Comparison of ENCODE assay signal across 35 mouse cellular contexts in genomic region chr5:148849516-148849915, GRCm38 (mm10).
DNase-seq lines count a peak whose midpoint lies in the region; ATAC-seq and TF ChIP-seq lines count a peak whose summit lies in the region.
"Had no signal": no experiment of that assay in that cellular context is flagged by ENCODE, and none has a peak within 500 bp of the region (broad histone marks: within the 10 kb centered on the region; RNA-seq: fewer than 3 reads in every experiment).

No protein-coding gene starts in this region.

- TF ChIP-seq CTCF in kidney, adult 2 months (conservative IDR thresholded peaks at IDR 0.05; ENCODE audit: insufficient read depth, insufficient read length, low read depth, low read length) = no peak

- no peak for ATAC-seq in hindbrain, embryonic 13.5 days (ENCODE audit: low FRiP score)
- ATAC-seq: activated CD4-positive, CD25-positive, alpha-beta regulatory T cell, adult 4 months; CD4-positive, CD25-positive, alpha-beta regulatory T cell, adult 4 months; forebrain, embryonic 13.5 days; intestine, postnatal 0 days; midbrain, embryonic 15.5 days had no signal

- no peak overlapping the region for H3K4me3 ChIP-seq in kidney, adult 2 months (ENCODE audit: insufficient read depth, low read depth, low read length)
- H3K4me3 ChIP-seq in hindbrain, embryonic 13.5 days = no peak overlapping the region
- H3K4me3 ChIP-seq: embryonic facial prominence, embryonic 10.5 days; embryonic facial prominence, embryonic 15.5 days; forebrain, embryonic 13.5 days; gastrocnemius, adult 2 months; limb, embryonic 10.5 days; limb, embryonic 15.5 days; midbrain, embryonic 10.5 days; midbrain, embryonic 15.5 days; neural tube, embryonic 12.5 days had no signal

- no peak for TF ChIP-seq POLR2A in kidney, adult 2 months (IDR thresholded peaks at IDR 0.05; ENCODE audit: low read depth, low read length)

- no peaks in the 10 kb centered on the region for H3K9me3 ChIP-seq in hindbrain, embryonic 13.5 days
- H3K9me3 ChIP-seq: embryonic facial prominence, embryonic 10.5 days; embryonic facial prominence, embryonic 15.5 days; forebrain, embryonic 13.5 days; limb, embryonic 10.5 days; midbrain, embryonic 10.5 days; midbrain, embryonic 15.5 days; neural tube, embryonic 12.5 days had no signal

- WGBS in kidney, adult 2 months = 77% methylated on average over 6 of the region's 6 CpGs
- 96% methylated on average over 6 of the region's 6 CpGs for WGBS in hindbrain, embryonic 13.5 days

- no peak overlapping the region for H3K27ac ChIP-seq in kidney, adult 2 months (ENCODE audit: insufficient read depth, low read depth, low read length)
- H3K27ac ChIP-seq in hindbrain, embryonic 13.5 days = no peak overlapping the region
- H3K27ac ChIP-seq: embryonic facial prominence, embryonic 10.5 days; embryonic facial prominence, embryonic 15.5 days; forebrain, embryonic 13.5 days; gastrocnemius, adult 2 months; hindbrain, embryonic 14.5 days; kidney, postnatal 0 days; limb, embryonic 10.5 days; limb, embryonic 15.5 days; liver, embryonic 14.5 days; midbrain, embryonic 10.5 days; midbrain, embryonic 15.5 days; neural tube, embryonic 12.5 days; stomach, postnatal 0 days had no signal

- H3K36me3 ChIP-seq in kidney, adult 2 months (ENCODE audit: control insufficient read depth, insufficient read depth, low read length) = no peaks in the 10 kb centered on the region
- no peaks in the 10 kb centered on the region for H3K36me3 ChIP-seq in hindbrain, embryonic 13.5 days
- H3K36me3 ChIP-seq: embryonic facial prominence, embryonic 10.5 days; embryonic facial prominence, embryonic 15.5 days; limb, embryonic 10.5 days; limb, embryonic 15.5 days; midbrain, embryonic 10.5 days; midbrain, embryonic 15.5 days; neural tube, embryonic 12.5 days had no signal

- peak; percentile 24 for DNase-seq in adrenal gland, postnatal 14 days
- no peak for DNase-seq in adrenal gland, adult 2 months
- DNase-seq in kidney, adult 2 months = peak; percentile 52
- no peak for DNase-seq in kidney, adult 18-20 months
- DNase-seq in 3T3-L1 (ENCODE audit: low read depth, low spot score) = peak; percentile 68
- peak; percentile 3 for DNase-seq in fibroblast of lung, adult 2 months (ENCODE audit: low read depth)
- DNase-seq: cerebellum, adult 11-12 months; cerebellum, adult 9-11 months; gastrocnemius, adult 2 months; gastrocnemius, postnatal 36 days; heart, adult 18-20 months; heart, postnatal 36 days; kidney, postnatal 4 days; lung, embryonic 14.5 days; lung, postnatal 14 days; right cerebral cortex, adult 18-20 months; thymus, adult 18-20 months; thymus, postnatal 25 days had no signal

- no peaks in the 10 kb centered on the region for H3K4me1 ChIP-seq in kidney, adult 2 months (ENCODE audit: control insufficient read depth, insufficient read depth, low read length)
- no peaks in the 10 kb centered on the region for H3K4me1 ChIP-seq in hindbrain, embryonic 13.5 days (replicated peaks)
- H3K4me1 ChIP-seq: limb, embryonic 15.5 days; neural tube, embryonic 12.5 days had no signal

- H3K4me2 ChIP-seq in hindbrain, embryonic 13.5 days = no peak overlapping the region
- H3K4me2 ChIP-seq: embryonic facial prominence, embryonic 15.5 days; forebrain, embryonic 13.5 days; heart, embryonic 11.5 days; hindbrain, embryonic 14.5 days; limb, embryonic 15.5 days; lung, embryonic 14.5 days; midbrain, embryonic 15.5 days; neural tube, embryonic 12.5 days had no signal

- H3K9ac ChIP-seq in hindbrain, embryonic 13.5 days = no peak overlapping the region
- H3K9ac ChIP-seq: embryonic facial prominence, embryonic 15.5 days; forebrain, embryonic 13.5 days; hindbrain, embryonic 14.5 days; limb, embryonic 15.5 days; liver, embryonic 14.5 days; lung, embryonic 14.5 days; midbrain, embryonic 15.5 days; neural tube, embryonic 12.5 days had no signal

- no peaks in the 10 kb centered on the region for H3K27me3 ChIP-seq in kidney, adult 2 months (replicated peaks; ENCODE audit: control insufficient read depth, insufficient read depth, low read length)
- no peaks in the 10 kb centered on the region for H3K27me3 ChIP-seq in hindbrain, embryonic 13.5 days
- H3K27me3 ChIP-seq: embryonic facial prominence, embryonic 15.5 days; forebrain, embryonic 13.5 days; limb, embryonic 15.5 days; midbrain, embryonic 15.5 days; neural tube, embryonic 12.5 days had no signal

Comparison
In these comparisons a context has a peak if more than half of its experiments do, and no peak if none do; other contexts are left out.
1. DNase-seq: peak in adrenal gland, postnatal 14 days (single experiment), kidney, adult 2 months (single experiment), 3T3-L1 (single experiment) and fibroblast of lung, adult 2 months (single experiment); none in adrenal gland, adult 2 months (single experiment) and kidney, adult 18-20 months (single experiment).